13 mouse cellular contexts compared by ENCODE assay signal in the genomic region with DNA sequence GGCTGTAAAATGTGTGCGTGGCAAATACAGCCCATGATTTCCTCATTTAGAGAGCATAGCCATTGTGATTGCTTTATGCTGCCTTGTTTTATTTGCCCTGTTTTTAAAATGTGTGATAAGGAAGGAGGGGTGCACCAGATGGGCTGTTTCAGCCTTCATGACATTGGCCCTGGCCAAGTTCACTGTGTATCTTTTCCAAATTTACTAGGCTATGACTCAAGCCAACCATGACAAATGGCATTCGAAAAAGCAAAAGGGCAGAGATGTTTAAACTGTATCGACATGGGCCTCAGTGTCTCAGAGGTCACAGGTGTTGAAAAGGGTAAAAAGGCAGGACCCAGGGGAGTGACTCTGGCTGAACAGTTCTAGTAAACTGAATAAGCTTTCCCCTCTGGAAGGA. TPM values are rescaled to one million over a fixed set of nuclear protein-coding genes. Genes with fewer than 3 reads are reported as not detected.
DNase-seq lines count a peak whose midpoint lies in the region; ATAC-seq lines count a peak whose summit lies in the region.
"Had no signal": no experiment of that assay in that cellular context is flagged by ENCODE, and none has a peak within 500 bp of the region (broad histone marks: within the 10 kb centered on the region; RNA-seq: fewer than 3 reads in every experiment).

No protein-coding gene starts in this region.

- H3K9ac ChIP-seq in kidney, embryonic 15.5 days: no peak overlapping the region
- H3K9ac ChIP-seq in intestine, embryonic 15.5 days: no peak overlapping the region
- H3K9ac ChIP-seq: limb, embryonic 13.5 days; neural tube, embryonic 13.5 days had no signal

- no peaks in the 10 kb centered on the region for H3K36me3 ChIP-seq in kidney, embryonic 15.5 days
- no peaks in the 10 kb centered on the region for H3K36me3 ChIP-seq in intestine, embryonic 15.5 days
- H3K36me3 ChIP-seq: embryonic facial prominence, embryonic 10.5 days; limb, embryonic 13.5 days; neural tube, embryonic 13.5 days had no signal

- H3K4me1 ChIP-seq in kidney, embryonic 15.5 days: peaks cover 15% of the 10 kb centered on the region; the same call in 1 of the 2 replicates
- peaks cover 9% of the 10 kb centered on the region; the same call in 1 of the 2 replicates for H3K4me1 ChIP-seq in intestine, embryonic 15.5 days (replicated peaks)
- H3K4me1 ChIP-seq: neural tube, embryonic 13.5 days had no signal

- no peak overlapping the region for H3K4me3 ChIP-seq in kidney, embryonic 15.5 days (replicated peaks)
- no peak overlapping the region for H3K4me3 ChIP-seq in intestine, embryonic 15.5 days (replicated peaks)
- H3K4me3 ChIP-seq: embryonic facial prominence, embryonic 10.5 days; limb, embryonic 13.5 days; neural tube, embryonic 13.5 days had no signal

- H3K4me2 ChIP-seq in kidney, embryonic 15.5 days: no peak overlapping the region
- no peak overlapping the region for H3K4me2 ChIP-seq in intestine, embryonic 15.5 days (replicated peaks)
- H3K4me2 ChIP-seq: limb, embryonic 13.5 days; neural tube, embryonic 13.5 days had no signal

- peak; percentile 30 for DNase-seq in kidney, adult 11 months
- DNase-seq in 3T3-L1 (ENCODE audit: low read depth, low spot score): peak; percentile 37
- DNase-seq in NIH3T3 (ENCODE audit: low read depth): peak; percentile 23
- DNase-seq in spleen, postnatal 10 days (ENCODE audit: low spot score in 2 of 2): no peak
- no peak for DNase-seq in urinary bladder, adult 2 months (ENCODE audit: low spot score)
- DNase-seq: lung, postnatal 10 days had no signal

- WGBS in kidney, embryonic 15.5 days: 26% methylated on average over 3 of the region's 3 CpGs
- WGBS in intestine, embryonic 15.5 days: 39% methylated on average over 3 of the region's 3 CpGs

- H3K9me3 ChIP-seq in kidney, embryonic 15.5 days (replicated peaks): no peaks in the 10 kb centered on the region
- no peaks in the 10 kb centered on the region for H3K9me3 ChIP-seq in intestine, embryonic 15.5 days
- H3K9me3 ChIP-seq: embryonic facial prominence, embryonic 10.5 days; limb, embryonic 13.5 days; neural tube, embryonic 13.5 days had no signal

- no peak overlapping the region for H3K27ac ChIP-seq in kidney, embryonic 15.5 days
- no peak overlapping the region for H3K27ac ChIP-seq in intestine, embryonic 15.5 days
- H3K27ac ChIP-seq: embryonic facial prominence, embryonic 10.5 days; limb, embryonic 13.5 days; neural tube, embryonic 13.5 days had no signal

- no peak for ATAC-seq in kidney, embryonic 15.5 days (replicated peaks; ENCODE audit: low FRiP score)
- ATAC-seq in intestine, embryonic 15.5 days: 0 out of 2 replicates have a peak, but pooled peaks have one; percentile 16
- ATAC-seq: hindbrain, embryonic 16.5 days; midbrain, embryonic 16.5 days had no signal

- no peaks in the 10 kb centered on the region for H3K27me3 ChIP-seq in kidney, embryonic 15.5 days
- H3K27me3 ChIP-seq in intestine, embryonic 15.5 days (replicated peaks): no peaks in the 10 kb centered on the region
- H3K27me3 ChIP-seq: limb, embryonic 13.5 days; neural tube, embryonic 13.5 days had no signal

RNA-seq across cellular contexts. Expression of gene Ppp1cb, which starts 17.3 kb away (rescaled TPM):
- 213 and 221 TPM in 2 replicates for polyA plus RNA-seq in kidney, embryonic 15.5 days (2015; fragmentation: Nextera tagmentation; extraction: Ambion mirVana)
- 200 and 237 TPM in 2 replicates for polyA plus RNA-seq in intestine, embryonic 15.5 days (2015; fragmentation: Nextera tagmentation; extraction: Ambion mirVana)
- 446 and 557 TPM in 2 replicates for polyA plus RNA-seq in urinary bladder, adult 2 months (2012; rRNA removed)

Comparison
In these comparisons a context has a peak if more than half of its experiments do, and no peak if none do; other contexts are left out.
1. DNase-seq: peak in kidney, adult 11 months (single experiment), 3T3-L1 (single experiment) and NIH3T3 (single experiment); none in spleen, postnatal 10 days (0 of 2) and urinary bladder, adult 2 months (single experiment).